Mouse (Mus musculus) kidney, adult 18-20 months (tissue): ENCODE measurements around the gene Ccdc47.

Experiments used
- DNase-seq: peaks from one replicate; pipeline ENCODE4 v3.0.0; 2021

Ccdc47 gene

DNA sequence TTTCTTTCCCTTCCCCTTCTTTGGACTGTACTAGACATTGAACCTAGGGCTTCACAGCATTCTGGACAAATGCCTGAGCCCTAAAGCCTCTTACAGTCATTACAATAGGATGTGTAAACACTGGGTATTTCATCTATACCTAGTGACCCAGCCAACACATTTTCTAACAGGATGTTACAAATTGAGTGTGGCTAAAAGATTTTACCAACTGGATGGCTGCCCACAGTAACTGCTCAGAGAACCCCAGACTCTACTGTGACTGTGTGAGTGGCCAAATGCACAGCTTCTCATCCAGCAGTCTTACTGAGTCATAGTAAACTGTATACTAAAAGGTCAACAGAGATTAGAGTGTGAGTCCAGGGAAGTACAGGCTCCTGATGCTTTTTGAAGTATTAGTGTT, 20.8 kb downstream of the Ccdc47 start:
- no peak for DNase-seq

GRCm38 (mm10) chr11:106194891-106195290, 21.3 kb downstream of the Ccdc47 start:
- no peak for DNase-seq

GRCm38 (mm10) chr11:106194155-106194541, 22.0 kb downstream of the Ccdc47 start:
- no peak for DNase-seq

DNA sequence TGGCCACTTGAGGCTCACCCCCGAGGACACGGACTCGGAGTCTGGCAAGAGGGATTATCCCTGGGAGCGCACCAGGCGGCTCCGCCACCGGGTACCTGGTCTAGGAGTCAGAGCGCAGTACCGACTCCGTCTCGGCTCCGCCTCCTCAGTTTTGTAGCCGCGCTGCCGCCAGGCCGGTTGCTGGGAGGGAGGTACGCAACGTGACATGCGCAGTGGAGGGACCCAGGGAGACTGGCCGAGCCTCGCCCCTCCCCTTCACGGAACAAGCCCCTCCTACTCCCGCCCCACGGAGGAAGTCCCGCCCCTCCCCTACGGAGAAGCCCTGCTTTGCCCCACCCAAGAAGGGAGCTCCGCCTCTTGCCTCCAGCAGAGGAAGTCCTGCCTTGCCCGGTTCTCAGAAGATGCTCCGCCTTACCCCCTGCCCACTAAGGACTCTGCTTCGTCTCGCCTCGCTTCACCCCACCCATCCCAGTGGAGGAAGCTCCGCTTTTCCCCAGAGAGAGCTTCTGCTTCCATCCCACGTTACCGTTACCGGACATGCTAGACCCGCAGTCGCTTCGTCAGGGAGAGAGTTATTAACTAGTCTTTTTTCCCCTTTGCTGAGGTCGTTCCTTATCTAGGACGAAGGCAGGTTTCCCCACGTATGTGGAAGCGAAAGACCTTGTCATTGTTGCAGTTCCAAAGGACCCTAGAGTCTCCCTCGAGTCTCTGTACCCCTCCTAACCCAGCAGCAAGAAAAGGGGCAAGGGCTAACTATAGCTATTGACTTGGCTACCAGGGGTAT, 22.6 kb downstream of the Ccdc47 start:
- peak; percentile 93 for DNase-seq

DNA sequence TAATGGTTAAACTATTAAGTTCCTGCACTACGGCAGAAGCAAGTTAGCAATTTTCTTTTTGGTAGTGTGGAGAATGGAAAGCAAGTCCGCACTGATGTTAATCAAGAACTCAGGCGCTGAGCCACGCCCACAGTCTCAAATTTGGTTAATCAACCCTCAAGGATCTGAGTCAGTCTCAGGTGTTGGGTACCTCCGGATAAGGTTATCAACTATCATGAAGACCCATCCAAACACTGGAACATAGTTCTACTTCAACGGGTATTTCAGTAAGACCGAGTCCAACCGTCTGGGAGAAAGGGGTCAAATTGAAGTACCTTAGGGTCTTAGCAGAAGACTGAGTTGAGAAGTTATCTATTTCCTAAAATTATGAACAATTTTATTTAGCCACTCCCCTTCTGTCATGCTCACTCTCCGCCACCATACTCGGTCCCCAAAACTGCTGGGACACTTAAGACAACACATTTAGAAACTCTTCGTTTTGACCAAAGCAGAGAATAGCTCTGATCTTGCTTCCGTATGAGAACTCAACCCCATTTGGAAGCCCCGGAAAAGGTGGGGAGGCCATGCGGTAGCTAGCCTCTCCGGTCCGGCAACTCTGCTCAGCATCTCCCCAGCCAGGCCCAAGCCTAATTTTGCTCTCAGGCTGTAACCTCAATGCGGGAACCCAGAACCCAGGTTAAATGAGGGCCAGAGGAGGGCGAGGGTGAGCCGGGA, 23.3 kb downstream of the Ccdc47 start:
- peak; percentile 23 for DNase-seq

DNA sequence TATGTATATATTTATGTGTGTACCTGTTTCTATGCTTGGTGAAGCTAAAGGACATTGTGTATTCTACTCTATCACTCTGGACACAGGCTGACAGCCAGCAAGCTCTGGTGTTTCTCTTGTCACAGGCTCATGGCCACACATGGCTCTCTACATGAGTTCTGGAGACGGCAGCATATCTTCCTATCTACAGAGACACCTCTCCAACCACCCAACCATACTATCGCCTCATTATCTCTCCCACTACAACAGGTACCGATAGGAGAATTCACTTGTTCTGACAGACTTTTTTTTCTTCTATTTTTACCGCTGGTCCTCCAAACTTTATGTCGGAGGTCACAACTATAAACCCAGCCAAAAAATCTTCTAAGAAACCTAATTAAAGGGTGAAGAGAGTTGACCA, 23.9 kb downstream of the Ccdc47 start:
- no peak for DNase-seq

DNA sequence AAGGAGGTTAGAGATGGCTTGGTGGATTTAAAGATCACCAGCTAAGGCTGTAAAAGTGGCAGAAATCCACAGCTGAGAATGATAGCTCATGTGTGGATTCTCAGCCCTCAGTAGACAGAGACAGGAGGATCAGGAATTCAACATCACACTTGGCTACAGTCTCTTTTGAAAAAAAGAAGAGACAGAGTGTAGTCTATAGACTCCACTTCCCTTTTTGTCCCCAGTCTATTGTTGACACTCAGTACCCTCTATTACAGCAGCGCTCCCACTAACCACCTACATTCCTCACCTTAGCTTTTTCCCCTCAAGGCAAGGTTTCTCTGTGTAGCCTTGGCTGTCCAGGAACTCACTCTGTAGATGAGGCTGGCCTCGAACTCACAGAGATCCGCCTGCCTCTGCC, 24.4 kb downstream of the Ccdc47 start:
- no peak for DNase-seq

DNA sequence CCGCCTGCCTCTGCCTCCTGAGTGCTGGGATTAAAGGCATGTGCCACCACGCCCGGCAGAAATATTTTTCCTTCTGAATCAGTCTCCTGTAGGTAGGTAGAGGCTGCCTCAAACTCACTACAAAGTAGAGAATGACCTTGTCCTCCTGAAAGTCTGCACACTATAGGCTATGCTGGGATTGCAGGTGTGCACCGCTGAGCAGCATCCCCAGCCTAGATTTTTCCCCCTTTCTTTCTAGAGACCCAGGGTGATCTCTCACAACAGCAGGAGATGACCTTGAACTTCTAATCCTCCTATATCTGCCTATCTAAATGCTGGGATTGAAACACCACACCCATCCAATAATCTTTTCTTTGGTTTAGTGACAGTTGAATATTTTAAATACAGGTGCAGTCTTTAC, 28.8 kb downstream of the Ccdc47 start:
- DNase-seq = no peak

DNA sequence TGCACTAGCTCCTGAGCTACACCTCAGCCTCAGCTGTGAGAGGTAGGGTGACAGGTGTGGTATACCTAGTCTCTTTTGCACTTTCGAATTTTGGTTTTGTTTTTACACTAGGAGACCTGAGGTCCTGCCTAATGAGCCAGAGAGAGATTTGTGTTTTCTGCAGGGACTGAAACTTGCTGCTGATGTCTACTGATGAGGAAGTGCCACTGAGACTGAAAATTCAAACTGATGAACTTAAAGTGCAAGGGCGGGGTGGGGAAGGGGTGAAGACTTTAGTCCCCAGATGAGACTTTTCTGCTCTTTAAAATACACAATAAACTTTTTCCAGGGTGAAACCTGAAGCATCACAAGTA, 35.7 kb downstream of the Ccdc47 start:
- DNase-seq = no peak

- no peak for DNase-seq
Measured at GRCm38 (mm10) chr11:106179711-106180448, 36.3 kb downstream of the Ccdc47 start.

DNA sequence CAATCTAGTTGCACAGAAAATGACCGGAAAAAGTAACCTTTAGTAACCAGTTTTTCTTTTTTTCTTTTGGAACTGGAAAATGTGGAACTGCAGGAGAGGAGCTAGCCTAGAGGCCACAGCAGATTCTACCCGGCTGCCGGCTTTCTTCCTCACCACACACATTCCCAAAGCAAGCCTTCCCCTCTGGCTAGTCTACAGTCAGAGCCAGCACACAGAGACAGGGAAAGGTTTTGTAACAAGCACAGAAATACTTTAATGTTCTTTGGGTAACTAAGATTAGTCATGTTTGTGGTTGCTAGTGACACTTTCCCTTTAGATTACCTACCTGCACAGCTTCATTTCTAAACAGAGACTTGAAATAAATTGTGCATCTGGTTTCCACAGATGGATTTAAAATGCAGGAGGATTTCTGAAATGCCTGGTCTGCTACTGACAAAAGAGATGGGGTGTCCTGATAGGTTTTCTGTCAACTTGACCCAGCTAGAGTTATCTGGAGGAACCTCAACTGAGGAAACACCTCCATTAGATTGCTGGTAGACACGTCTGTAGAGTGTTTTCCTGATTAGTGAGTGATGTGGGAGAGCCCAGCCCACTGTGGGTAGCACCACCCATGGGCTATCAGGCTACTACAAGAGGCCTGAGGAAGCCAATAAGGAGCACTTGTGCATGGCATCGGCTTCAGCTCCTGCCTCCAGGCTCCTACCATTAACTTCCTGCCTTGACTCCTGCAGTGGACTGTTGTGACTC, 37.9 kb downstream of the Ccdc47 start:
- DNase-seq = no peak

DNA sequence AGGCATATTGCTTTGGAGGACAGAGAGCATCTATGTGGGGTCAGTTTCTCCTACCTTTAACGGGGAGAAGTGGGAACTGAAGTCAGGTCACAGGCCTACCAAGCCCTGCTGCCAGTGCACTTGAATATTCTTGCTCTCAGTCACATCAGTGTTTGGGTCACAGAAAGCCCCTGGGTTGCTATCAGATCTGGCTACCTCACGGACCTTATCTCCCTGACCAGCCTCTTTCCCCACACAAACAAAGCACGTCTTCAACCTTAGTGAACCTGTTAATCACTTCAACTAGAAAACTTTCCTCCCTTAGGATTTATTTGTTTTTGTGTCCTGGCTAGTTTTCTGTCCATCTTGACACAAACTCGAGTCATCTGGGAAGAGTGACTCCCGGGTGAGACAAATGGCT, 39.8 kb downstream of the Ccdc47 start:
- no peak for DNase-seq

GRCm38 (mm10) chr11:106175081-106175480, 41.1 kb downstream of the Ccdc47 start:
- DNase-seq = no peak

DNA sequence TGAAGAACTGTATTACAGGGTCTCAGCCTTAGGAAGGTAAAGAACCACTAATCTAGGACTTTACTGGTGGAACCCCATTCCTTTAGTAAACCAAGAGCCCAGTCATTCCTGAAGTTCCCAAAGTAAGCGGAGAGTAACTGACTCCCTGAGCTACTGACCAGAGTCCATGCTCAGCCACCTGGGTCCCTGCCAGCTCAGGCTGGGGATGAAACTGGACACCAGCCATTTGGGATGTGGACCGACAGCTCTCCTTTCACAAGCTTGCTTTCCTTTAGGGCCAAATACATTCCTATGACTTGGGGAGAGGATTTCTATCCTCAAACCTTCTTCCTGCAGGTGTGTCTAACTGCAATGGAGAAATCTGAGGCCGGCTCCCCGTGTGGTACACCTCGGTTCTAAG, 41.8 kb downstream of the Ccdc47 start:
- peak; percentile 68 for DNase-seq

DNA sequence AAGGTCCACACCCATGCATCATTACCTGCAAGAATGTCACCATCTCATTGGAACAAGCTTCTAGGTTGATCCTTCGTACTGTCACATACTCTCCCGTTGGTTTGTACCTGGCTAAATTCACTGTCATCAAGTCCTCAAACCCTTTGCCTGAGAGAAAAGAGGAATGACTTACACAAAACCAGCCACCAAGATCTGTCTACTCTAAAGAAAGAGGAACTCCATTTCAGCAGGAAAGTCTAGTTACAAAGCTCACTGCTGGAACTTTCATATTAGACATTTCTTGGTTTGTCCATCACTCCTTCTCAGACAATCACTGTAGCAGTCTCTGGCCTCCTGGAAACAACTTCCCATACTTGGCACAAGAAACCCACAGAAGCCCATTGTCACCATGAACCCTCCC, 42.9 kb downstream of the Ccdc47 start:
- DNase-seq = no peak

GRCm38 (mm10) chr11:106170807-106171206, 45.3 kb downstream of the Ccdc47 start:
- DNase-seq = no peak

DNA sequence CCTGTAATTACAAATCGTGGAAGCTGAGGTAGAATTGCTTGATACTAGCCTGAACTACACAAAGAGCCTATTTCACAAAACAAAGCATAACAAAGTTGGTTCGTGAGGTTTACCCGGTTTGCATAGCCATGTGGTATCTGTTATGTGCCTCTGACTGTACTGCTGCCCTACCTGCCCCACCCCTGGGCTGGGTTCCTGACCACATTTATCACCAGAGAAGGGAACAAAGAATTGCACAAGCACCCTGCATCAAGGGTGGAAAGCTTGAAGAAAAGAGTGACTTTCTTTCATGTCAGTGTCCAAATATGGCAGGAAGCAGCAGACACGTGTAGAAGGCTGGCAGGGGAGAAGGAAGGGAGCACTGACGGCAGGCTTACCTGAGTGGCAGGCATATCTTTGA, 48.7 kb downstream of the Ccdc47 start:
- DNase-seq = no peak

GRCm38 (mm10) chr11:106164601-106165180, 51.5 kb downstream of the Ccdc47 start:
- DNase-seq = no peak

- peak; percentile 30 for DNase-seq
Measured at GRCm38 (mm10) chr11:106163546-106163945, 52.6 kb downstream of the Ccdc47 start.

DNA sequence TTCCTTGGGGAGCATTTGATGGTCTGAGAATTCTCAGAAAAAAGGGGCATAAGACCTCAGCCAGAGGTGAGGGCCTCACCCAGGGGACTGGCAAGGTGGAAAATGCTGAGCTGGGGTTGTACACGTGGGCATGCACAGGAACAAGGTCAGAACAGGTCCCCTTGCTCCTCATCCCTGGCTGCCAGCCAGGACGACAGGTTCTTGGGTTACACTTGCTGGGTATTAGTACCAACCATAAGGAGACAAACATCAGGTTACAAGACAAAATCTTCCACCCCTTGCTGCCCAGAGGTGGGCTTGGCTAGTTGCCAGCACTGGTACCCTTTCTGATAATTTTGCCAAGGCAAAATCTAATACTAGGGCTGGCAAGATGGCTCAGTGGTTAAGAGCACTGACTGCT, 53.9 kb downstream of the Ccdc47 start:
- no peak for DNase-seq

DNA sequence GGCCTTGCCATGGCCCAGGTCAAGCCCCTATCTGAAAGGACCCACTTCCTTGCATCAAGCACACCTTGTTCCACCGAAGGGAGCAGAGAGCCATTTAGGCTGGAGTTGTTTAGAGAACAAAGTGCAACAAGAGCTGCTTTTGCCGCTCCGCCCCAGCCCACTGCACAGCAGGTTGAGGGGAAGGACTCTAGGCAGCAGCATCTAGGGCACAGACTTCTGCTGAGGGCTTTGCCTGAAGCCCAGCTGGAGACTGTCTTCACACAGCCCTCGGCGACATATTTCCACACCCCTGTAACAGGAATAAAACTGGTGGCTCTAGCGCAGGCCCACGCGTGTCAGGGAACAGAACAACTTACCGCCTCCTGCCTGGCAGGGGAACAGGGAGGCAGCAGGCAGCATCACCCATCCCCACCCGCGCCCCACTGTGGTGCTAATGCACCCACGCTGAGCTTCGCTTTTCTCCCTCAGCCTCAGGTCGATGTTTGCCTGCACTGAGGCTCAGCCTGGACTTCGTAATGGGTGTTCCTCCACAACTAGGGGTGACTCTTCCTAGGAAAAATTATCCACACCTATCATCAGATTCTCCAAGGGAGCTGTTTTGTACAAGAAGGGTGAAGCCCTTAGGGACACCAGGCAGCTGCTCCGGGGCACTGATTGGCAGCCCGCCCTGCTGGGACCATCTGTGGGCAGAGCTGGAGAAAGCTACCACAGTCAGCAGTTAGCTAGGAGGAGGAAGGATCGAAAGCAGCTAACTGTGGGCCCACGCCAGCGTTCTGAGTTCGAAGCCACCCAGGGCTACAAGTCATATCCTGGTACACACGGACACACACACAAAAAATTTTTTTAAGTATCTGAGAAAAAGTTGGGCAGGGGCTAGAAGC, 55.1 kb downstream of the Ccdc47 start, which contains the start of the genes Gm10840 and Limd2:
Gene Gm10840, plus strand, starts transcription at position 10 of the 881 bp plus-strand sequence.
Gene Limd2, minus strand, starts transcription at position 20 of the 881 bp plus-strand sequence.
- peak; percentile 41 for DNase-seq
